In the genomic region with DNA sequence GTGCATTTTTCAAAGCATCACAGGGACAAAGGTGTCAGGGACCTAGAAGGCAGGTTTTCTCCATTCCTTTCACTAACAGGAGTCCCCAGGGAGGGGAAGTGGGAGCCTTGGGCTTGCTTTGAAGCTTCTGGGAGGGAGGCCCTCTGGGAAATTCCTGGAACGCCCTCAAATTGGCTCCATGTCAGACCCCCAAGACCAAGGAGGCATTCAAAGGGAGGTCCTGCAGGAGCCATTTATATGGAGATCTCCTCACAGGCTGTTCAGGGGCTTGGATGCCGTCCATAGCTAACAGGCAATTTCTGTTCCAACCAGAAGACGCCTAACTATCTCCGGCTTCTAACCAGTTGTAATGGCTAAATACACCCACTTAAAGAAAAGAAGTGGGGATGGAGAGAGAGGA, we compare ENCODE assay signal across 10 mouse cellular contexts.
DNase-seq lines count a peak whose midpoint lies in the region; ATAC-seq and TF ChIP-seq lines count a peak whose summit lies in the region.
"Had no signal": no experiment of that assay in that cellular context is flagged by ENCODE, and none has a peak within 500 bp of the region (broad histone marks: within the 10 kb centered on the region; RNA-seq: fewer than 3 reads in every experiment).

No protein-coding gene starts in this region.

- H3K9ac ChIP-seq in forebrain, embryonic 15.5 days (replicated peaks): no peak overlapping the region

- peak overlapping the region; percentile 80 for H3K27ac ChIP-seq in forebrain, embryonic 15.5 days (replicated peaks)

- no peaks in the 10 kb centered on the region for H3K9me3 ChIP-seq in E14TG2a.4 (ENCODE audit: low read length)
- H3K9me3 ChIP-seq in forebrain, embryonic 15.5 days: no peaks in the 10 kb centered on the region
- H3K9me3 ChIP-seq: megakaryocyte, embryonic 14.5 days had no signal

- no peaks in the 10 kb centered on the region for H3K36me3 ChIP-seq in E14TG2a.4 (ENCODE audit: insufficient read depth, low read length)
- H3K36me3 ChIP-seq in forebrain, embryonic 15.5 days: no peaks in the 10 kb centered on the region

- DNase-seq in frontal cortex, adult 2 months (ENCODE audit: extremely low spot score in 1 of 2, low spot score in 1 of 2): peak; percentile 3 to 59
- DNase-seq in left cerebral cortex, postnatal 25 days (ENCODE audit: low spot score in 2 of 2): peak; percentile 14 to 32
- DNase-seq in spleen, adult 18-20 months: no peak
- no peak for DNase-seq in kidney, postnatal 36 days
- DNase-seq: thymus, postnatal 25 days had no signal

- H3K4me2 ChIP-seq in forebrain, embryonic 15.5 days (replicated peaks): no peak overlapping the region

- ATAC-seq in frontal cortex, adult (ENCODE audit: low TSS enrichment): no peak
- ATAC-seq in forebrain, embryonic 15.5 days (replicated peaks): peak; percentile 64
- ATAC-seq in megakaryocyte progenitor cell, adult 5-6 weeks (replicated peaks; ENCODE audit: poor library complexity): no peak

- intact Hi-C loops in left cerebral cortex, postnatal 25 days (cut with DNase I): no loop called here

- peaks cover 71% of the 10 kb centered on the region for H3K4me1 ChIP-seq in E14TG2a.4 (replicated peaks; ENCODE audit: low read depth, low read length)
- H3K4me1 ChIP-seq in forebrain, embryonic 15.5 days: peaks cover 48% of the 10 kb centered on the region

- H3K4me3 ChIP-seq in E14TG2a.4 (replicated peaks; ENCODE audit: low read length): 0 out of 2 replicates have a peak overlapping the region, but pooled peaks have one; percentile 14
- H3K4me3 ChIP-seq in forebrain, embryonic 15.5 days: no peak overlapping the region
- H3K4me3 ChIP-seq: megakaryocyte, embryonic 14.5 days had no signal

- WGBS in forebrain, embryonic 15.5 days: 14% methylated on average over 4 of the region's 4 CpGs

- no peak for TF ChIP-seq CTCF in E14TG2a.4 (conservative IDR thresholded peaks at IDR 0.05; ENCODE audit: low read length)

- H3K27me3 ChIP-seq in E14TG2a.4 (ENCODE audit: insufficient read depth, low read length): 0 out of 2 replicates have a peak, but pooled peaks cover 3% of the 10 kb centered on the region
- H3K27me3 ChIP-seq in forebrain, embryonic 15.5 days: no peaks in the 10 kb centered on the region

Comparison
In these comparisons a context has a peak if more than half of its experiments do, and no peak if none do; other contexts are left out.
1. DNase-seq: peak in frontal cortex, adult 2 months (2 of 2) and left cerebral cortex, postnatal 25 days (2 of 2); none in spleen, adult 18-20 months (0 of 2) and kidney, postnatal 36 days (0 of 2).